Mouse (Mus musculus) A20 (cell line): ENCODE measurements around the gene Prkce.

Source experiments
- DNase-seq: peaks from one replicate; pipeline ENCODE4 v3.0.0-alpha.2; 2011; ENCODE audit warnings: low read depth, low spot score

Prkce gene

GRCm38 (mm10) chr17:86509871-86510270 lies 342.3 kb downstream of the Prkce start:
- no peak for DNase-seq

DNA sequence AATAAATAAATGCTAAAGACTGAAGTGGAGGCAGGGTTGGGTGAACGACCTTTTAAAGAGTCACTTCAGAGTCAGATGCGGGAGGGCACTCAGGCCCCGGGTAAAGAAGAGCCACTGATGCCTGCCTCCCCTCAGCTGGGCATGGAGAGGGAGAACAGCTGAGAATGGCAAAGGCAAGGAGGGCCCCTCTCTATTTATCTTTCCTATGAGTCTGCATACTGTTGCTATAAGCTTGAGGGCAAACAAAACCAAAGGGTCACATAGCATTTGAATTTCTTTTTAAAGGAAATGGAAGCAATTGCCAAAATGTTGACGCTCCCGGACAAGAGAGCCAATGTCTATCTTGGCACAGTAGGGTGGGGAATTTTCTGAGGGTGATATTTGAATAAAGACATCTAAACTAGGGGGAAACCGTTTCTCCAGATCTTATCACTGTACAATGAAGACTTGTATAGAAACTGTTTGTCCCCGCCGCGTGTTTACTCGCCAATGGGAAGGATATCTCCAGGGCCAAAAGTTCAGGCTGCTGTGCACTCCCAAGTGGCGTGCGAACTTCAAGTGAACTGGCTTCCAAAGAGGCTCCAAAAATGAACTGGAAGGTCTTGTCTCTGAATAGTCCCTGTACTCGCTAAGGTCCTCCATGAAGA lies 347.5 kb downstream of the Prkce start:
- DNase-seq: no peak

GRCm38 (mm10) chr17:86516630-86517029 lies 349.0 kb downstream of the Prkce start:
- DNase-seq: no peak

DNA sequence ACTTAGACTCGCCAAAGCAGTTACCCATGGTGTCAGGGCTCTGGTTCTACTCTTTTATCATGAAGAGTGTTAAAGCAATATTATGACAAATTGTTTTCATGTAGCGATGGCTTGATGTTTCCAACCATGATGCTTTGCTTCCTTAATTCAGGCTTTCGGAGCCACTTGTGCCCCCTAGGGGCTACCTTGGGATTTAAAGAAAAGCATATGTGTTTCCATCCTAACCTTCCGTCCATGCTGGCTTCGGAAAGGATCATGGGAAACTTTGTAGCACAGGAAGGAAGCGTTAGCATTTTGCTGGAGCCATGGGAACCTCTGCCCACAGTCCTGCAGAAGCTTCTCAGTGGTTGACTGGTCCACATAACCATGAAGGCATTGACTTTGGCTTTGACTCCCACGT lies 351.0 kb downstream of the Prkce start:
- DNase-seq: no peak

DNA sequence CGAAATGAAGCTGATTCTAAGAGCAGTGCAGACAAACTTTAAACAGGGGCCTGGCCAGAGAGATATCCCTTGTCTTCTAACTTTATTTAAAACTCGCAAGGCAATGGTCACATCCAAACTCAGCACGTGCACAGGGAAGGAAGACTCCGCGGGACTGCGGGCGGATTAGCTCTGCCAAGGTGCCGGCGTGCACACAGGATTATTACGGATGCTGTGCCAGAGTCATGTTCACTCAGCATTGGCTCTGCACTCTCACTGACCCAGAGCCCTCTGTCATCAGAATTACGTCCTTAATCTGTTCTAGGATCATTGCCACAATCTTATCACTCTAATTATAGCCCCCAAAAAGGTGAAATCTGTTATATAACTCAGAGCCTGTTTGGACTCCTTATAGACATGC lies 353.7 kb downstream of the Prkce start:
- DNase-seq: no peak

DNA sequence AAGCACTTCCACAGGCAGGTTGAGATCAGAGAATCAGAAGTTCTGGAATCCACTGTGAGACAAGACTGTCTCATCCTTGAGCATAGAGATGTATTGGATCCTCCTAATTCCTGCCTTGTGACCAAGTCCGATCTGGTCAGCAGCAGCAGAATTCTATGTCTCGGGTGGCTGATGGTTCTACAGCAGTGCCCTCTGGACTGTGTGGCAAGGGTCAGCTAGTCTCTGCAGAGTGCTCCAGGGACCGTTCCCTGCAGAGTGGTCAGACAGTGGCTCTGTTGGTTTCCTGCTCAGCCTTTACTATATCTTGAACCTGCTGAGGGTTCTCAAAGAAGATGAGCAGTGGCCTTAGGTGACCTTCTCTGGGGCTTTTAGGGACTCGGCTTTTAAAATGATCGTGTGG lies 355.1 kb downstream of the Prkce start:
- DNase-seq: no peak

GRCm38 (mm10) chr17:86523374-86523773 lies 355.8 kb downstream of the Prkce start:
- no peak for DNase-seq

DNA sequence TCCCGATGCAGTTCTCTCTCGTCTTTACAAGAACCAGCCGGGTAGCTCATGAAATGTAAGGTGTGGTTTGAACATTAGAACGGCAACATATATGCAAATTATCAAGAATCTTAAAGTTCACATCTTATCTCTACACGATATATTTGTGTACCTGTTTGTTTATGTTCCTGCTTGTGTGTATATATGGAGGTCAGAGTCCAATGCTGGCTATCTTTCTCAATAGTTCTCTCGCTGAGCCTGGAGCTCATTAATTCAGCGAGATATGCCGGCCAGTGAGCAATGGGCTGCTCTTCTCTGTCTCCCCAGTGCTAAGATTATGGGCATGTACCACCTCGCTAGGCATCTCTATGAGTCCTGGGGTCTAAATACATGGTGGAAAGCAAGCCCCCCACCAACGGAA lies 356.3 kb downstream of the Prkce start:
- DNase-seq: no peak

DNA sequence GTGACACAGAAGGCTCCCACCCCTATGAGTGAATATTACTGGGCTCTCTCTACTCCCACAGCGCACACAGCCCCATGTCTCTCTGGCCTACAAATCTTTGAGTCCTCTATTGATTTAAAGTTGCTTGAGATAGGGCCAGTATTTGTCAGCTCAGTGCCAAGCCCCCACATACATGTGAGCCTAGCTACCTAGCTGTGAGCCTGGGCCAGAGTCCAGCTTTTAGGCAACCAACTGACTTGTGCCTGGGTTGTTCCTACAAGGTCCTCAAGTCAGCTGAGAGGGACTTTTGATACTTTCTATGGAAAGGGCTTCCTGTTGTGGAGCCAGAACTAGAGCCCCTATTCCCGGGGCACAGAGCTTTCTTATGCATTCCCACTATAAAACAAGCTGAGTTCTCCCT lies 357.5 kb downstream of the Prkce start:
- no peak for DNase-seq

DNA sequence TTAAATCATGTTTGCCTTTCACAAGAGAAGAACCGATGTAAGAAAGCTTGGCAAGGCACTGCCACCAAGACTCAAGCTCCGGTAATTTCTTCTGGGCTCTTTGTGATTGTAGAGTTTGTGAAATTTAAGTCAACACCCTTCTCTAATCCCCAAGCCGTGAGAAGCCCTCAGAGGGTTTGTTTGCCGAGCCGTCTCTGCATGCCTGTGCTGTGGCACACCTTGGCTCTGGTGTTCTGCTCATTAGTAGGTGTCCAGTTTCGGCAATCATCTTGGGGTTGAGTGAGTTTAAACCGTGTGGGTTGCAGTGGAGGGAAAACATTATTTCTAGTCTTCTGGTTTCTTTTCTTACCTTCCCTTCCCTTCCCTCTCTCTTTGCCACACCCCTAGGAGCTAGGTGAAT lies 358.4 kb downstream of the Prkce start:
- no peak for DNase-seq

DNA sequence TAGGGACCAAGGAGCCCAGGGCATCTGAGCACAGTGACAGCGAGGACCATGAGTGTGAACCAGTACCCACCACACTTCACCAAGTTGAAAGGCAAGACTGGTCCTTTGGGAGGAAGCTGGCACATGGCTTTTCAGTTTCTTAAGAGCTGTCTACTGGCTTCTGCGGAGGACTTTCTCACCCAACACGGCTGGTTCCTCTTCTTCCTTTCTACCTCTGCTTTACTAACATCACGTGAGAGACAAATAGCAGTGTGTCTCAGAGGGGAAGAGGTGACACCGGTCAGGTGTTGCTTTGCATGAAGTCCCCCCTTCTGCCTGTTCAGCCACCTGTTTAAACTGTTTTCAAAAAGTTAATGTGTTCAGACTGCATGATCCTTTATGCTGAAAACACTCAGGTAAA lies 359.7 kb downstream of the Prkce start:
- peak; percentile 84 for DNase-seq

GRCm38 (mm10) chr17:86529003-86529402 lies 361.4 kb downstream of the Prkce start:
- DNase-seq: no peak

GRCm38 (mm10) chr17:86529411-86529810 lies 361.8 kb downstream of the Prkce start:
- DNase-seq: no peak

DNA sequence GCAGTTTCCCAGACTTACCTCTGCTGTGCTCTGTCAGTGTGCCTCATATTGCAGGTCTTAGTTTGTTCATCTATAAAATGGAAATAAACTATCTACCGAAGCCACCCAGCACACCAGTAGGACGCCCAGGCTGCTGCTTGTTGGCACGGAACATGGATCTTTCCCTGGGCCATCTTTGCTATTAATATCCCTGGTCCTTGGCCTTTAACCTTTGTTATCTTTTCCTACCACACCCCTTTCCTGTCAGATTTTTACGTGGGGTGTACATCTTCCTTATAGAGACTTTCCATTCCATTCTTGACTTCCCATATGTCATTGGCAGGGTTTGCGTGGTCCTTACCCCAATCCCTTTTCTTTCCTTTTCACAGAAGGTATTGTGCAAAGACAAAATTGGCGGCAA lies 363.6 kb downstream of the Prkce start:
- DNase-seq: no peak

DNA sequence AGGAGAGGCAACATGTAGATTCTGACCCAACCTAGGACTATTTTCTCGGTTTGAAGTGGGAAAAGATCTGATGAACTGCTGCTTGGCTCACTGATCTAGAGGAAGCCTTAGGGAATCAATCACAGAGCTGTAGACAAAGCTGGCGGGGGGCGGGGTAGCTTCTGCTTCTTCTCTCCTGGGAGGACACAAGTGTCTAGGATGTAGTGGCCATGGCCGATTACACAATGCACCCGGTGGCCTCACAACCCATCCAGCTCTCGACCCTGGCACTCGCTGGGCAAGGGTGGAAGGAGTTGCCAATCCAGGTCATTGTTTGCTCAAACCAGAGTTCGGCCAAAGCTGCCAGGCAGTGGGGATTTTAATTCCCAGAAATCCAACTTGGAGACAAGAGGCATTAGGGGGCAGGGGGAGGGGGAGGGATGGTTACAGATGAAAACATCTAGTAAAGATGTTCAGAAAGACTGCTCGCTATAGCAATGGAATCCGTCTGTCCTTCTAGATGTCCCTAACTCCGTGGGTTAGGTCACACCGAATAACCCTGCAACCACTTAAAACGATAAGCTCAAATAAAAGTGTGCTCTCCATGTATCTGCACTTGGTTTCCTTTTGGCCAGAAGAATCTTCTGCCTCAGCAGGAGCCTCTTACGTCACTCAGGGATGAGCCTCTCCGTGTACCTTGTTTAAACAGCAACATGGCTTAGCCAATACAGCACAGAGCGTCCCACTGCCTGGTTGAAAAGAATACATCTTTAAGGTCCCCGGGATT lies 365.4 kb downstream of the Prkce start:
- DNase-seq: no peak

DNA sequence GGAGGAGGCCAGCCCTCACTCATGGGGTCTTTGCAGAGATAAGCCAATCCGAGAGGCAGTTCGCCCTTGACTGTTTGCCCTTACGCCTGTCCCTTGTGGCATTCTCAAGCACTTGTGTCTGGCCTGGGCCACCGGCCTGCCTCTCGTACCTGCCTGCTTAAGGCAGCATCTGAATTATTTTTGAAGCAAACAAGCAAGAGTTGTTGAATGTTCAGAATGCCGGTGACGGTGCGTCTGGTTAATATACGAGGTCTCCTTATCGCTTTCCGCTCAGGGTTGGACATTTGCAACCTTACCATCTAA lies 365.9 kb downstream of the Prkce start:
- DNase-seq: no peak

GRCm38 (mm10) chr17:86535096-86535495 lies 367.5 kb downstream of the Prkce start:
- DNase-seq: no peak

DNA sequence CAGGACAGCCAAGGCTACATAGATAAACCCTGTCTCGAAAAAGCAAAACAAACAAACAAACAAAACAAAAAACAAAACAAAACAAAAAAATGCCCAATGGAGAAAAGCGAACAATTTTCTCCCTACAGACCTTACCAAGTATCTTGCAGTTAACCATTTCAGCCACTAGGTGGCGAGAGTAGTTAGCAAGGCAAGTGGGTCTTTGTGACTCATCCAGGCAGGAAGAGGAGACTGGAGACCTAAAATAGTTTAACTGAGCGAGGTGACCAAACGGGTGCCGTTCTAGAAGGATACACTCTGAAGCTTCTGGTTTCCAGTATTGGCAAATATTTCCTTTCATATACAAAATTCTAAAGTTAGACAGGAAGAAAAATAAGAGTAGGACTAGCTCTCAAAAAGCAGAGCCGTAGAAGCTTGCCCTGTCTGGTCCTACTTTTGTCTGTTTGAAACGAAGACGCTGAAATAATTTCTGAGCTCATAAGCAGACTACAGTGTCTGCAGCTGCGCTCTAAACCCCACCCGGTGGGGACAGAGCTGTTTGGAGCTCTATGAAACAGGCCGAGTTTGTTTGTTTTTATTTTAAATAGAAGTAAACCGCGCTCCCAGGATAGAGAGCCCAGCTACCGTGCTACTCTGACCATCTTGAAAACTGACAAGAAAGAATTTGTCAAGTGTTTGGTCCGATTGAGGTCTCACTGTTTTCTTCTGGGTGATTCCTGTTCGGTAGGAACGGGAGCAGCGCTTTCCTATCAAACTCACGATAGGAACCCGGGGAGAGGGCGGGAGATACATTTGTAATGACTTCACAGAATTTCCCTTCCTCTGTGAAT lies 368.5 kb downstream of the Prkce start:
- peak; percentile 72 for DNase-seq

- no peak for DNase-seq
Measured at GRCm38 (mm10) chr17:86539881-86540430, 372.4 kb downstream of the Prkce start.

DNA sequence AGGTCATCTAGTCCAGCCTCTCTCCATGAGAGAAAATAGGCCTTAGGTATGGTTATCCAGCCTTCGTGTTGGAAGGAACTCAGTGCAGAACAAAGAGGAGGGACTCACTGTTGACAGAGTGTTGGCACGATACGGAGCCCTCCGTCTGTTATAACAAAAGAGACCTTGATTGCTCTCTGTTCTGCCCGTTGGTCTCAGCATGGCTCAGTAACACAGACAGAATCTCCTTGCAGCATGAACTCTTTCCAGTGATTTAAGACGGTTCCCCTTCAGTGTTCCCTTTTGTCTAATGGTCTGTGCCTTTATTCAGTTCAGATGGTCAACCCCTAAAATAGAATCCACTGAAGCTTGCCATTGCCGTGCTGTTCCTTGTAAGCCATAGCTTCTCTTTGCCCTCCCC lies 378.9 kb downstream of the Prkce start:
- DNase-seq: no peak

GRCm38 (mm10) chr17:86549128-86549527 lies 381.5 kb downstream of the Prkce start:
- no peak for DNase-seq

DNA sequence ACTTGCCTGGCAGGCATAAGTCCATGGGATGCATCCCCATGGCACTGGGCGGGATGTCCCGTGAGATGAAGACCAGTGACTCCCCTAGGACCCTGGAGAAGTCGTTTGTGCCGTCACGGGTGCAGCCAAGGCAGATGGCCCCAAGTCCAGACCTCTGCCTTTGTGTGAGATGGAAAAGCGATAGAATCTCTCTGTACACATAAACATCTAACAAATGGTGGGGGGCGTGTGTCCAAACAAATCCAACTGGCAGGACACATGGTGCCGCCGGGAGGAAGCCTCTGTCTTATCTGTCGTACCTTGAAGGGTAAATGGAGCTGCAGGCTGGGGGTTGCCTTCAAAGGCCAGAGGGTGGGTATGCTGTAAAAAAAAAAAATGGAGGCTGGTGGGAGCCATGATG lies 384.0 kb downstream of the Prkce start:
- DNase-seq: no peak
